Mouse (Mus musculus) lung, postnatal 0 days (tissue): ENCODE results near the gene Farsa.

Source experiments
- CTCF ChIP-seq: IDR thresholded peaks from 2 replicates; pipeline ENCODE4 v1.5.1; 2016; ENCODE audit warnings: antibody characterized with exemption, mild to moderate bottlenecking
- EP300 ChIP-seq: IDR thresholded peaks from 2 replicates; pipeline ENCODE4 v1.6.1; 2016; ENCODE audit warnings: antibody characterized with exemption, mild to moderate bottlenecking, control low read depth

- no peak for TF ChIP-seq EP300
- TF ChIP-seq CTCF: no peak
Measured at GRCm38 (mm10) chr8:84814240-84814554, 42.6 kb upstream of the Farsa start.
